Mouse (Mus musculus) small intestine, adult 2 months (tissue): ENCODE data around the gene Elob. TPM values are rescaled to one million over a fixed set of nuclear protein-coding genes. Genes with fewer than 3 reads are reported as not detected.

Source experiments
- H3K27ac ChIP-seq: fragments of 200-500 bp; 2 replicates; pipeline ENCODE4 v1.5.1; 2012; ENCODE audit warnings: low read depth, low read length, control low read depth, inconsistent platforms; ENCODE audit not compliant: insufficient read depth
- H3K27me3 ChIP-seq: fragments of 200-500 bp; 2 replicates; pipeline ENCODE4 v1.6.1; 2012; ENCODE audit warnings: mild to moderate bottlenecking, moderate library complexity, low read length, inconsistent platforms; ENCODE audit not compliant: control insufficient read depth, insufficient read depth
- H3K36me3 ChIP-seq: fragments of 200-500 bp; 2 replicates; pipeline ENCODE4 v1.6.1; 2012; ENCODE audit warnings: mild to moderate bottlenecking, low read length, control low read depth, inconsistent platforms; ENCODE audit not compliant: control insufficient read depth, insufficient read depth
- H3K4me1 ChIP-seq: fragments of 200-500 bp; 2 replicates; pipeline ENCODE4 v1.6.1; 2012; ENCODE audit warnings: low read length, inconsistent platforms, mixed read lengths; ENCODE audit not compliant: control insufficient read depth, insufficient read depth, insufficient read length
- H3K4me3 ChIP-seq: fragments of 200-500 bp; 2 replicates; pipeline ENCODE4 v1.5.1; 2012; ENCODE audit warnings: low read depth, mild to moderate bottlenecking, control low read depth, inconsistent platforms, low read length, moderate library complexity
- CTCF ChIP-seq: fragments of 200-500 bp; IDR thresholded peaks from 2 replicates; pipeline ENCODE4 v1.5.1; 2012; ENCODE audit warnings: low read depth, mild to moderate bottlenecking, control low read depth, inconsistent platforms, low read length, moderate library complexity, mixed read lengths; ENCODE audit not compliant: insufficient replicate concordance, insufficient read length; ENCODE audit errors: extremely low read depth
- POLR2A ChIP-seq: fragments of 200-500 bp; IDR thresholded peaks from 2 replicates; pipeline ENCODE4 v1.6.1; 2012; ENCODE audit warnings: low read depth, mild to moderate bottlenecking, control low read depth, inconsistent platforms, low read length, moderate library complexity
- WGBS: fragments of 180-500 bp; shearing (Covaris S2); methylation state at CpG from one replicate; pipeline ENCODE4 v1.1.7; 2018; 5-methylcytosine and 5-hydroxymethylcytosine counted together
- polyA plus RNA-seq: library from polyadenylated mRNA; depleted of rRNA; stranded (reverse); fragments of >200 nt; gene quantifications from 2 replicates; pipeline ENCODE4 v1.2.3, GENCODE M21; 2012; rRNA removed

Gene Elob
- 352 and 591 TPM in 2 replicates for polyA plus RNA-seq

DNA sequence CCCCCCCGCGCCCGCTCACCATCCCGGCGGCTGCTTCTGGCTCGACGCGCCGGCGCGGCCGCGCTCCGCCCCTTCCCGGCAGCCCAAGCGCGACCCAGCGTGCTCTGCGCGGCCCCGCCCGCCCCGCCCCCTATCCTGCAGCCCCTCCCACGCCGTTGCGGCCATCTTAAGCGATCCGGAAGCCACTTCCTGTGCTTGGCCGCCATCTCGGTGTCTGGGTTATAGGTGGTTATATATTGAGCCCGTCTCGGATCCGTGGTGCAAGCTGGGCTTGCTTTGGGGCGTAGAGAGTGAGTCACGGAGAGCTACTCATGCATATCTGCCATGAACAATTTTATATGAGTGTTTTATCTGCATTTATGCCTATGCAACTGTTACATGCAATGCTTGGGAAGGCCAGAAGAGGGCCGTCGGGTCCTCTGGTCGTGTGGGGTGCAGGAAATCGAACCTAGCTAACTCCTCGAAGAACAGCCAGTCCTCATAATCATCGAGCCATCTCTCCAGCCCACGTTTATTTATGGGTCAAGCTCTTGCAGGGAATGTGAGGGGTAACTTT, at the start of gene Elob:
TSS of gene Elob (minus strand) at position 73 of the 556 bp plus-strand sequence.
- Histone ChIP-seq H3K27me3 (no peaks in the 10 kb centered on the region), H3K36me3 (peaks cover 20% of the 10 kb centered on the region), H3K4me1 (peaks cover 4% of the 10 kb centered on the region; the same call in 1 of the 2 replicates), H3K27ac (peak within 1 kb of the TSS; percentile 99), H3K4me3 (peak within 1 kb of the TSS; percentile 99)
- WGBS, result under 1% methylated on average over 42 of the region's 42 CpGs
- TF ChIP-seq CTCF (peak; percentile 84; the same call in 1 of the 2 replicates), POLR2A (peak; percentile 27; the same call in 1 of the 2 replicates)

DNA sequence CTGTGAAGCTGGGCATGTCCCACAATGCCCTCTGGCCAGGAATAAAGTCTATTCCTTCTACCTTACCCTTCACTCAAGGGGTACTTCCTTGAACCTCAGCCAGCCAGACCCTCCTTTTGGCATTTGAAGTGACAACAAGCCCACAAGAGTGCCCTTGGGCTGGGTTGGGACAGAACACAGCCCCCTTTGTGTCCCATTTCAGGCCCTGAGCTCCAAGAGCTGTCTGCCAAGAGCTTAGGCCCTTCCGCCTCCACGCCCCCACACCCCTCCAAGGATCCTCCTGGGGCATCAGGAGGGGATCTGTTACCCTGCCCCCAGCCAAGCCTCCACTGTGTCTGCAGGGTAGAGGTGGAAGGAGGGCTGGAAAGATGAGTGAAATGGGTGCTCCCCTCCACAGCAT, 48.2 kb upstream of the Elob start:
- peaks cover 3% of the 10 kb centered on the region; the same call in 1 of the 2 replicates for H3K4me1 ChIP-seq
- no peaks in the 10 kb centered on the region for H3K27me3 ChIP-seq
- no peak overlapping the region for H3K27ac ChIP-seq
- H3K36me3 ChIP-seq, result no peaks in the 10 kb centered on the region
- no peak overlapping the region for H3K4me3 ChIP-seq
- 100% methylated on average over 2 of the region's 2 CpGs for WGBS
- TF ChIP-seq CTCF, result no peak
- no peak for TF ChIP-seq POLR2A

DNA sequence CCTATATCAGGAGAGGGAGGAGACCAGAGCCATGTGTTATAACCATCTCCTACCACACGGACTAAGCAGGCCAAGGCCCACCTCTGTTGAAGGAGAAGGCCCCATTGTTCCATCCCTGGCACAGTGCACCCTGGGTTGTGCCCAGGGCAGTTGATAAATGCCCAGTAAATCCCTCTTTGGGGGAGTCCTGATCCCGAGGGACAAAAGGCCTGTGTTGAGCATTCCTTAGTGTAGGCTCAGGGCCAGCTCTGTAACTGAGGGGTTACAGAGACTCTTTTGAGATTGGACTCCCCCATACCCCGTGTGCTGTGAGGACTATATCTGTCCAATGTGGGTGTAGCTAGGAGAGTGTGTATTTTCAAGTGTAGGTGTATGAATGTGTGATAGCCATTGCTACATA, 47.8 kb upstream of the Elob start:
- Histone ChIP-seq H3K27me3 (no peaks in the 10 kb centered on the region), H3K4me3 (no peak overlapping the region), H3K36me3 (no peaks in the 10 kb centered on the region), H3K27ac (no peak overlapping the region), H3K4me1 (peaks cover 3% of the 10 kb centered on the region; the same call in 1 of the 2 replicates)
- WGBS, result 65% methylated on average over 3 of the region's 3 CpGs
- no peak for TF ChIP-seq POLR2A

DNA sequence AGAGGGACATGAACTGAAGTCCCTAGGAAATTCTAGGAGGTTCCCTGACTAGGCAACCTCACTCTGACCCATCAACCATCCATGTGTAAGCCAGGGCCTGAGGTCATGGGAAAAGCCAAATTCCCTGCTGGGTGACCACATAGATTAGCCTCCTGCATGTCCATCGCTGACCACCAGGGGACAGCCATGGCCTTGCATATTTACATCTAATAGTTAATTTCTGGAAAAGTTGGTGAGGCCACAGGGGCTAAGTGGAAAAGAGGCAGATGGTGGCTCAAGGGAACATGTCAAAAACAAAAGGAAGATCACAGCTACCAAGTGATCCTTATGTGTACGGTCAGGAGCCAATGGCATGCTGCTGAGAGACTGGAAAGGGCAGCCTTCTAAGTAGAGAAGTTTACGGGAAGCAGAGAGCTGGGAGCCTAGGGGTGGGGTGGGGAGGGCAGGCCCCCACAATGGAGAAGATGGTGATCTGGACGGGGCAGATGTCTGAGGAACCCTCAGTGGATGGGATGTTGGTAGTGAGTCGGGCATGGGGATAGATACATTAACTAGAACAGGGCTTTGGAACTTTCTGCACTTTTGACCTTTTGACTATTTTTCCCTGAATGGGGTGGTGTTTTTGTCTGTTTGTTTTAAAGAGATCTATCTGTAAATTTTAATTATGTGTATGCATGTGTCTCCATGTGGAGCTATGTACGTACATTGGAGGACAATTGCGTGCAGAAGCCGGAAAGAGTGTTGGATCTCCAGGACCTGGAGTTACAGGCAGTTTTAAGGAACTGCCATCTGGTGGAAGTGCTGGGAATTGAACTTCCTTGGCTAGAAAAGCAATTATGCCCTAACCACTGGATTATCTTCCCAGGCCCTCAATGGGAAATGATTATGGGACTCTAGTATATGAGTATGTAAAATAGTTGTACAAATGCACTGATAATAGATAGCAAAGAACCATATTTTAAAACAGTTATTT, 45.2 kb upstream of the Elob start:
- no peaks in the 10 kb centered on the region for H3K27me3 ChIP-seq
- no peak overlapping the region for H3K27ac ChIP-seq
- no peak overlapping the region for H3K4me3 ChIP-seq
- 35% methylated on average over 8 of the region's 8 CpGs for WGBS
- TF ChIP-seq POLR2A, result no peak
- TF ChIP-seq CTCF, result peak; percentile 82; the same call in 1 of the 2 replicates
- peaks cover 3% of the 10 kb centered on the region; the same call in 1 of the 2 replicates for H3K4me1 ChIP-seq
- no peaks in the 10 kb centered on the region for H3K36me3 ChIP-seq

DNA sequence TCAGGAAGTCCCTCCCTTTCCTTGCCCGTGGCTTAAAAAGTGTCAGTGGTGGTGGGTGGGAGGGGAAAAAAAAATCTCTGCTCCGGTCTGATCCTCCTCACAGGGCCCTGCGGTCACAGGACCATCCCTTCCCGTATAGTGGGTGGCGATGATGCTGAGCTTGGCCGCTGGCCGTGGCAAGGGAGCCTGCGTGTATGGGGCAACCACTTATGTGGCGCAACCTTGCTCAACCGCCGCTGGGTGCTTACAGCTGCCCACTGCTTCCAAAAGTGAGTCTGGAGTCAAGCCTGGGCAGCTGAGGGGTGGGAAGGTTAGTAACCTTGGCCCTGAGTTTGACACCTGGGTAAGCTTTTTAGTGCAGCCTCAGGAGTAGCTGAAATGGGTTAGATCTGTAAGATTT, 39.6 kb upstream of the Elob start:
- no peak overlapping the region for H3K4me3 ChIP-seq
- H3K27ac ChIP-seq, result no peak overlapping the region
- H3K27me3 ChIP-seq, result no peaks in the 10 kb centered on the region
- TF ChIP-seq CTCF, result no peak
- TF ChIP-seq POLR2A, result no peak
- peaks cover 3% of the 10 kb centered on the region; the same call in 1 of the 2 replicates for H3K4me1 ChIP-seq
- WGBS, result 93% methylated on average over 11 of the region's 11 CpGs
- H3K36me3 ChIP-seq, result no peaks in the 10 kb centered on the region

DNA sequence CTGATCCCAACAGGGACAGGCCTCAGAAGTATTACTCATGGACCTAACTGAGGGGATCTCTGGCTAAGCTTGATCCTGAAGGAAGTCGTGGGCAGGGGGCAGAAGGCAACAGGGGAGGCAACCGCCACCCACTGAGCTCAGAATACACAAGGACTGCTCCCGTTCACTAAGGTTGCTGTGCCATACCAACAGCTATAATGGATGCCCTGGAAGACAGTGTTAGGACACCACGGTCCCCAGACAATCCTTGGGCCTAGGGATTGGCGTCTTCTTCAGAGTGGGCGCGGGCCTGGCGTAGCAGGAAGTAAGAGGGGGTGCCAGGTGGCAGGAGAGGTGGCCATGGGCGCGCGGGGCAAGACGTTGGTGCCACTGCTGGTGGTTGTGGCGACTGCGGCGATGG, 38.8 kb upstream of the Elob start, which contains the start of gene Prss21:
TSS of gene Prss21 (plus strand) at position 301 of the 400 bp plus-strand sequence.
- Histone ChIP-seq H3K4me1 (peaks cover 2% of the 10 kb centered on the region; the same call in 1 of the 2 replicates), H3K4me3 (no peak within 1 kb of the TSS), H3K27me3 (no peaks in the 10 kb centered on the region), H3K36me3 (no peaks in the 10 kb centered on the region), H3K27ac (no peak within 1 kb of the TSS)
- WGBS, result 89% methylated on average over 15 of the region's 15 CpGs
- TF ChIP-seq POLR2A (no peak), CTCF (no peak)

DNA sequence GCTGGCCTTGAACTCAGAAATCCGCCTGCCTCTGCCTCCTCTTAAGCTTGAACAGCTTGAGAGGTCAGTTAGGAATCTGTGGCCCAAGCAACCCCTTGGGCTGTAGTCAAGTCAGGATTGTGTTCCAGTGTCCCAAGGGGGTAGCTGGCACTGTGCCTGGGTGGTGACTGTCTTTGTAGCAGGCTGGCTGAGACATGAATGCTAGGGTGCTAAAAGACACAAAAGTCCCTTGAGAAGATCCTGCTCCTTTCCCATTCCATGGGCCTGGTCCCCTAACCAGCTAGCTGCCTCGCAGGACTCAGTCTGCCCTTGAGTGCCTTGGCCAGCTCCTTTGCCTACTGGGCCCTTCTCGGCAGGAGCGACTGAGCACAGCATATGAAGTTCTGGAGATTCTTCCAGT, 34.0 kb upstream of the Elob start:
- TF ChIP-seq POLR2A, result no peak
- no peak for TF ChIP-seq CTCF
- H3K36me3 ChIP-seq, result peaks cover 10% of the 10 kb centered on the region
- H3K4me1 ChIP-seq, result no peaks in the 10 kb centered on the region
- WGBS, result 91% methylated on average over 4 of the region's 4 CpGs
- H3K27ac ChIP-seq, result no peak overlapping the region
- H3K27me3 ChIP-seq, result no peaks in the 10 kb centered on the region
- H3K4me3 ChIP-seq, result no peak overlapping the region
